Mouse (Mus musculus) neural tube, embryonic 11.5 days (tissue): Measurements from ENCODE around the gene Ppp1r1a. TPM values are rescaled to one million over a fixed set of nuclear protein-coding genes. Genes with fewer than 3 reads are reported as not detected.

Experiments used
- ATAC-seq: fragments of 200-750 bp; cut with Nextera tagmentation; 2 replicates; pipeline ENCODE4 v1.8.0; 2017; ENCODE audit warnings: moderate number of reproducible peaks, mild to moderate bottlenecking, moderate TSS enrichment, moderate library complexity; ENCODE audit not compliant: insufficient read depth, low FRiP score, low TSS enrichment
- DNase-seq: peaks from one replicate; pipeline ENCODE4 v3.0.0-alpha.2; 2015; ENCODE audit warnings: low spot score
- H3K27ac ChIP-seq: fragments of 300-500 bp; sonication (generic); 2 replicates; pipeline ENCODE4 v1.5.1; 2014; ENCODE audit warnings: low read depth, mild to moderate bottlenecking, low read length
- H3K27me3 ChIP-seq: fragments of 300-500 bp; sonication (generic); 2 replicates; pipeline ENCODE4 v1.6.1; 2014; ENCODE audit warnings: mild to moderate bottlenecking, low read length, mixed read lengths; ENCODE audit not compliant: control insufficient read depth, insufficient read depth
- H3K36me3 ChIP-seq: fragments of 300-500 bp; sonication (generic); 2 replicates; pipeline ENCODE4 v1.6.1; 2014; ENCODE audit warnings: mild to moderate bottlenecking, low read length, moderate library complexity, mixed read lengths; ENCODE audit not compliant: control insufficient read depth, insufficient read depth
- H3K4me1 ChIP-seq: fragments of 300-500 bp; sonication (generic); 2 replicates; pipeline ENCODE4 v1.6.1; 2014; ENCODE audit warnings: low read length, mixed read lengths; ENCODE audit not compliant: control insufficient read depth, insufficient read depth
- H3K4me2 ChIP-seq: fragments of 300-500 bp; sonication (generic); 2 replicates; pipeline ENCODE4 v1.6.1; 2014; ENCODE audit warnings: low read depth, mild to moderate bottlenecking, moderate library complexity
- H3K4me3 ChIP-seq: fragments of 300-500 bp; sonication (generic); 2 replicates; pipeline ENCODE4 v1.5.1; 2014; ENCODE audit warnings: low read depth, low read length
- H3K9ac ChIP-seq: fragments of 300-500 bp; sonication (generic); 2 replicates; pipeline ENCODE4 v1.6.1; 2014; ENCODE audit warnings: mild to moderate bottlenecking, low read length
- H3K9me3 ChIP-seq: fragments of 300-500 bp; sonication (generic); 2 replicates; pipeline ENCODE4 v1.6.1; 2016; ENCODE audit warnings: low read length; ENCODE audit not compliant: control insufficient read depth
- WGBS: fragments of 180-500 bp; shearing (Covaris S2); extraction: QIAGEN DNeasy Blood & Tissue Kit; methylation state at CpG from one replicate; pipeline ENCODE4 v1.1.7; 2014; 5-methylcytosine and 5-hydroxymethylcytosine counted together
- polyA plus RNA-seq: library from polyadenylated mRNA; unstranded; fragments of >200 nt; fragmentation: Nextera tagmentation; extraction: Ambion mirVana; gene quantifications from 2 replicates; pipeline ENCODE4 v1.2.1, GENCODE M21; 2014

The Ppp1r1a gene
- polyA plus RNA-seq, 1 experiment from 2014 or later: 34.7 TPM

GRCm38 (mm10) chr15:103522458-103523099, 15.2 kb downstream of the Ppp1r1a start:
- H3K36me3 ChIP-seq: no peaks in the 10 kb centered on the region
- DNase-seq (no peak), ATAC-seq (no peak)
- no peak overlapping the region for H3K4me2 ChIP-seq
- no peaks in the 10 kb centered on the region for H3K27me3 ChIP-seq
- no peak overlapping the region for H3K9ac ChIP-seq
- 68% methylated on average over 3 of the region's 3 CpGs for WGBS
- H3K4me1 ChIP-seq: peaks cover 12% of the 10 kb centered on the region
- no peak overlapping the region for H3K27ac ChIP-seq
- no peak overlapping the region for H3K4me3 ChIP-seq
- H3K9me3 ChIP-seq: no peaks in the 10 kb centered on the region

GRCm38 (mm10) chr15:103519386-103520378, 18.1 kb downstream of the Ppp1r1a start:
- peak overlapping the region; percentile 27 for H3K9ac ChIP-seq
- peak overlapping the region; percentile 28 for H3K4me2 ChIP-seq
- H3K27ac ChIP-seq: peak overlapping the region; percentile 80
- no peak overlapping the region for H3K4me3 ChIP-seq
- peak; percentile 77 for DNase-seq
- peak; percentile 76 for ATAC-seq
- H3K36me3 ChIP-seq: no peaks in the 10 kb centered on the region
- H3K9me3 ChIP-seq: no peaks in the 10 kb centered on the region
- WGBS: 17% methylated on average over 4 of the region's 4 CpGs
- H3K4me1 ChIP-seq: peaks cover 22% of the 10 kb centered on the region
- no peaks in the 10 kb centered on the region for H3K27me3 ChIP-seq

- H3K9me3 ChIP-seq: no peaks in the 10 kb centered on the region
- DNase-seq (peak; percentile 76), ATAC-seq (peak; percentile 82)
- H3K27ac ChIP-seq: peak overlapping the region; percentile 80
- H3K27me3 ChIP-seq: no peaks in the 10 kb centered on the region
- peak overlapping the region; percentile 24 for H3K9ac ChIP-seq
- no peak overlapping the region for H3K4me3 ChIP-seq
- H3K4me2 ChIP-seq: peak overlapping the region; percentile 28
- H3K36me3 ChIP-seq: no peaks in the 10 kb centered on the region
- under 1% methylated on average over 5 of the region's 5 CpGs for WGBS
- peaks cover 22% of the 10 kb centered on the region for H3K4me1 ChIP-seq
Measured at GRCm38 (mm10) chr15:103518600-103519385, 19.0 kb downstream of the Ppp1r1a start.

- WGBS: 55% methylated on average over 3 of the region's 3 CpGs
- ATAC-seq (no peak), DNase-seq (no peak)
- no peaks in the 10 kb centered on the region for H3K27me3 ChIP-seq
- no peak overlapping the region for H3K27ac ChIP-seq
- no peak overlapping the region for H3K4me3 ChIP-seq
- H3K4me2 ChIP-seq: peak overlapping the region; percentile 29; the same call in 1 of the 2 replicates
- H3K9me3 ChIP-seq: no peaks in the 10 kb centered on the region
- peaks cover 22% of the 10 kb centered on the region for H3K4me1 ChIP-seq
- peak overlapping the region; percentile 26 for H3K9ac ChIP-seq
- no peaks in the 10 kb centered on the region for H3K36me3 ChIP-seq
Measured at GRCm38 (mm10) chr15:103514914-103515313, 22.9 kb downstream of the Ppp1r1a start.

GRCm38 (mm10) chr15:103514119-103514518, 23.7 kb downstream of the Ppp1r1a start:
- Histone ChIP-seq H3K27me3 (no peaks in the 10 kb centered on the region), H3K27ac (no peak overlapping the region), H3K4me1 (peaks cover 20% of the 10 kb centered on the region), H3K9ac (0 out of 2 replicates have a peak overlapping the region, but pooled peaks have one; percentile 1), H3K4me3 (0 out of 2 replicates have a peak overlapping the region, but pooled peaks have one; percentile 6), H3K36me3 (no peaks in the 10 kb centered on the region), H3K9me3 (no peaks in the 10 kb centered on the region), H3K4me2 (peak overlapping the region; percentile 29)
- whole genome bisulfite sequencing: 4% methylated on average over 10 of the region's 10 CpGs
- DNase-seq: peak; percentile 85
- ATAC-seq: peak; percentile 86

- Histone ChIP-seq H3K27me3 (no peaks in the 10 kb centered on the region), H3K4me2 (peak overlapping the region; percentile 29; the same call in 1 of the 2 replicates), H3K27ac (no peak overlapping the region), H3K4me3 (no peak overlapping the region), H3K9me3 (no peaks in the 10 kb centered on the region), H3K9ac (peak overlapping the region; percentile 16; the same call in 1 of the 2 replicates), H3K4me1 (peaks cover 16% of the 10 kb centered on the region), H3K36me3 (no peaks in the 10 kb centered on the region)
- DNase-seq (no peak), ATAC-seq (peak; percentile 22)
- 5% methylated on average over 7 of the region's 7 CpGs for WGBS
Measured at GRCm38 (mm10) chr15:103513621-103514031, 24.2 kb downstream of the Ppp1r1a start.

GRCm38 (mm10) chr15:103511652-103512051, 26.2 kb downstream of the Ppp1r1a start:
- peaks cover 14% of the 10 kb centered on the region for H3K4me1 ChIP-seq
- H3K36me3 ChIP-seq: no peaks in the 10 kb centered on the region
- ATAC-seq: no peak
- no peak for DNase-seq
- no peak overlapping the region for H3K27ac ChIP-seq
- no peak overlapping the region for H3K4me2 ChIP-seq
- WGBS: 60% methylated on average over 1 of the region's 1 CpGs
- no peak overlapping the region for H3K4me3 ChIP-seq
- H3K9ac ChIP-seq: no peak overlapping the region
- no peaks in the 10 kb centered on the region for H3K27me3 ChIP-seq
- H3K9me3 ChIP-seq: no peaks in the 10 kb centered on the region

GRCm38 (mm10) chr15:103509317-103509716, 28.5 kb downstream of the Ppp1r1a start:
- Histone ChIP-seq H3K4me2 (no peak overlapping the region), H3K9ac (no peak overlapping the region), H3K27ac (no peak overlapping the region), H3K36me3 (no peaks in the 10 kb centered on the region), H3K4me3 (no peak overlapping the region), H3K9me3 (no peaks in the 10 kb centered on the region), H3K4me1 (peaks cover 3% of the 10 kb centered on the region), H3K27me3 (no peaks in the 10 kb centered on the region)
- no peak for ATAC-seq
- DNase-seq: no peak
- WGBS: 68% methylated on average over 3 of the region's 3 CpGs
